Mouse (Mus musculus): ENCODE results near the gene Stx3. TPM values are rescaled to one million over a fixed set of nuclear protein-coding genes. Genes with fewer than 3 reads are reported as not detected.

Stx3 gene
- total RNA-seq, 2 experiments from 2014 or later = 5.4 to 6.1 TPM

- DNase-seq = no peak
These were observed 11.4 kb downstream of the Stx3 start for GRCm38 (mm10) chr19:11807822-11808221.

- DNase-seq = no peak
These were observed 12.0 kb downstream of the Stx3 start for GRCm38 (mm10) chr19:11807251-11807650.

- DNase-seq = no peak
These were observed 14.8 kb downstream of the Stx3 start for GRCm38 (mm10) chr19:11804423-11804822.

GRCm38 (mm10) chr19:11800531-11801315 lies 18.5 kb downstream of the Stx3 start:
- DNase-seq = no peak

- no peak for DNase-seq
These were observed 24.8 kb downstream of the Stx3 start for GRCm38 (mm10) chr19:11794447-11794846.

- DNase-seq = no peak
These were observed 25.4 kb downstream of the Stx3 start for GRCm38 (mm10) chr19:11793741-11794359.

GRCm38 (mm10) chr19:11791825-11792224 lies 27.4 kb downstream of the Stx3 start:
- no peak for DNase-seq

GRCm38 (mm10) chr19:11788876-11789275 lies 30.3 kb downstream of the Stx3 start:
- DNase-seq = no peak

GRCm38 (mm10) chr19:11787826-11788225 lies 31.4 kb downstream of the Stx3 start:
- no peak for DNase-seq

- no peak for DNase-seq
These were observed 33.6 kb downstream of the Stx3 start for GRCm38 (mm10) chr19:11785409-11786154.

- DNase-seq = peak; percentile 78
These were observed 41.9 kb downstream of the Stx3 start for GRCm38 (mm10) chr19:11777191-11777865.

- peak; percentile 93 for DNase-seq
These were observed 48.9 kb downstream of the Stx3 start, which contains the start of gene Mrpl16 for GRCm38 (mm10) chr19:11770205-11770892. Gene Mrpl16 (plus strand): TSS chr19:11770391.

- DNase-seq = no peak
These were observed 49.8 kb downstream of the Stx3 start for GRCm38 (mm10) chr19:11769257-11769920.

GRCm38 (mm10) chr19:11768163-11768562 lies 51.0 kb downstream of the Stx3 start:
- peak; percentile 18 for DNase-seq

GRCm38 (mm10) chr19:11766413-11766812 lies 52.8 kb downstream of the Stx3 start:
- DNase-seq = no peak

- no peak for DNase-seq
These were observed 54.1 kb downstream of the Stx3 start for GRCm38 (mm10) chr19:11765059-11765458.

GRCm38 (mm10) chr19:11747298-11747697 lies 71.9 kb downstream of the Stx3 start, which contains the start of gene Gif:
Gene Gif (plus strand): TSS chr19:11747554.
- DNase-seq = no peak

GRCm38 (mm10) chr19:11745680-11746079 lies 73.5 kb downstream of the Stx3 start:
- DNase-seq = no peak

- no peak for DNase-seq
These were observed 82.7 kb downstream of the Stx3 start for GRCm38 (mm10) chr19:11736455-11736854.

GRCm38 (mm10) chr19:11730278-11730677 lies 88.9 kb downstream of the Stx3 start:
- no peak for DNase-seq

GRCm38 (mm10) chr19:11727304-11727703 lies 91.9 kb downstream of the Stx3 start:
- DNase-seq = no peak
